ENCODE assay signal across 11 mouse cellular contexts in genomic region chr2:42661656-42662315, GRCm38 (mm10). TPM values are rescaled to one million over a fixed set of nuclear protein-coding genes. Genes with fewer than 3 reads are reported as not detected.
A peak's percentile ranks its signal among the peaks of the same experiment; 100 is the strongest.
DNase-seq lines count a peak whose midpoint lies in the region; ATAC-seq and TF ChIP-seq lines count a peak whose summit lies in the region.
"Had no signal": no experiment of that assay in that cellular context is flagged by ENCODE, and none has a peak within 500 bp of the region (broad histone marks: within the 10 kb centered on the region; RNA-seq: fewer than 3 reads in every experiment).

No protein-coding gene starts in this region.

- DNase-seq in forebrain, embryonic 14.5 days (ENCODE audit: low spot score), result peak; percentile 83
- DNase-seq in limb, embryonic 14.5 days (ENCODE audit: low spot score), result peak; percentile 70
- no peak for DNase-seq in limb, embryonic 10.5 days (ENCODE audit: low spot score)
- DNase-seq in adipocyte (ENCODE audit: low spot score), result peak; percentile 22
- peak; percentile 89 for DNase-seq in midbrain, embryonic 14.5 days
- no peak for DNase-seq in adrenal gland, postnatal 36 days
- DNase-seq in frontal cortex, postnatal 10 days (ENCODE audit: low spot score in 2 of 2), result no peak
- DNase-seq: cerebellum, adult 11-12 months had no signal

- H3K36me3 ChIP-seq in forebrain, embryonic 14.5 days (ENCODE audit: control insufficient read depth, insufficient read depth, low read length), result no peaks in the 10 kb centered on the region
- H3K36me3 ChIP-seq in forebrain, embryonic 12.5 days (replicated peaks), result no peaks in the 10 kb centered on the region
- no peaks in the 10 kb centered on the region for H3K36me3 ChIP-seq in limb, embryonic 14.5 days (ENCODE audit: control insufficient read depth, insufficient read depth, low read length)
- no peaks in the 10 kb centered on the region for H3K36me3 ChIP-seq in limb, embryonic 10.5 days
- H3K36me3 ChIP-seq in midbrain, embryonic 14.5 days (ENCODE audit: control insufficient read depth, insufficient read depth, low read length), result no peaks in the 10 kb centered on the region
- H3K36me3 ChIP-seq: hindbrain, embryonic 15.5 days had no signal

- 0 out of 2 replicates have a peak, but pooled peaks have one; percentile 54 for ATAC-seq in forebrain, embryonic 14.5 days
- ATAC-seq in forebrain, embryonic 12.5 days (ENCODE audit: low FRiP score), result no peak
- no peak for ATAC-seq in limb, embryonic 14.5 days (ENCODE audit: low FRiP score, low read depth)
- no peak for ATAC-seq in midbrain, embryonic 14.5 days (ENCODE audit: low FRiP score, low TSS enrichment)

- no peak for TF ChIP-seq POLR2A in limb, embryonic 14.5 days (IDR thresholded peaks at IDR 0.05; ENCODE audit: borderline replicate concordance, extremely low read depth, insufficient read depth, insufficient read length)

- WGBS in forebrain, embryonic 14.5 days, result 35% methylated on average over 10 of the region's 10 CpGs
- WGBS in forebrain, embryonic 12.5 days, result 36% methylated on average over 10 of the region's 10 CpGs
- WGBS in limb, embryonic 14.5 days, result 33% methylated on average over 10 of the region's 10 CpGs
- 39% methylated on average over 10 of the region's 10 CpGs for WGBS in limb, embryonic 10.5 days
- WGBS in midbrain, embryonic 14.5 days, result 31% methylated on average over 10 of the region's 10 CpGs

- no peak overlapping the region for H3K9ac ChIP-seq in forebrain, embryonic 14.5 days (ENCODE audit: low read length)
- H3K9ac ChIP-seq in forebrain, embryonic 12.5 days, result no peak overlapping the region
- no peak overlapping the region for H3K9ac ChIP-seq in limb, embryonic 14.5 days (ENCODE audit: low read depth, low read length, severe bottlenecking)
- H3K9ac ChIP-seq in midbrain, embryonic 14.5 days (replicated peaks; ENCODE audit: low read length), result no peak overlapping the region
- H3K9ac ChIP-seq: hindbrain, embryonic 15.5 days had no signal

- no peak overlapping the region for H3K4me2 ChIP-seq in forebrain, embryonic 14.5 days (ENCODE audit: low read length)
- no peak overlapping the region for H3K4me2 ChIP-seq in forebrain, embryonic 12.5 days
- no peak overlapping the region for H3K4me2 ChIP-seq in limb, embryonic 14.5 days (replicated peaks; ENCODE audit: low read depth, low read length, severe bottlenecking)
- H3K4me2 ChIP-seq in midbrain, embryonic 14.5 days (ENCODE audit: low read length), result no peak overlapping the region
- H3K4me2 ChIP-seq: hindbrain, embryonic 15.5 days had no signal

- H3K27ac ChIP-seq in forebrain, embryonic 14.5 days (ENCODE audit: low read depth, low read length), result no peak overlapping the region
- H3K27ac ChIP-seq in forebrain, embryonic 12.5 days, result no peak overlapping the region
- no peak overlapping the region for H3K27ac ChIP-seq in limb, embryonic 14.5 days (replicated peaks; ENCODE audit: low read depth, low read length)
- no peak overlapping the region for H3K27ac ChIP-seq in limb, embryonic 10.5 days
- H3K27ac ChIP-seq in midbrain, embryonic 14.5 days (replicated peaks; ENCODE audit: low read depth, low read length), result no peak overlapping the region
- H3K27ac ChIP-seq: hindbrain, embryonic 15.5 days; macrophage had no signal

- H3K9me3 ChIP-seq in forebrain, embryonic 14.5 days (replicated peaks; ENCODE audit: control insufficient read depth, low read length), result no peaks in the 10 kb centered on the region
- no peaks in the 10 kb centered on the region for H3K9me3 ChIP-seq in forebrain, embryonic 12.5 days
- no peaks in the 10 kb centered on the region for H3K9me3 ChIP-seq in limb, embryonic 14.5 days (ENCODE audit: control insufficient read depth, low read length)
- H3K9me3 ChIP-seq in limb, embryonic 10.5 days (replicated peaks), result no peaks in the 10 kb centered on the region
- H3K9me3 ChIP-seq in midbrain, embryonic 14.5 days (ENCODE audit: control insufficient read depth, low read length), result no peaks in the 10 kb centered on the region
- H3K9me3 ChIP-seq: hindbrain, embryonic 15.5 days had no signal

- H3K4me1 ChIP-seq in forebrain, embryonic 14.5 days (ENCODE audit: control insufficient read depth, insufficient read depth, low read length), result no peaks in the 10 kb centered on the region
- no peaks in the 10 kb centered on the region; the same call in 1 of the 2 replicates for H3K4me1 ChIP-seq in forebrain, embryonic 12.5 days
- no peaks in the 10 kb centered on the region for H3K4me1 ChIP-seq in limb, embryonic 14.5 days (ENCODE audit: control insufficient read depth, insufficient read depth, low read length)
- H3K4me1 ChIP-seq in limb, embryonic 10.5 days, result no peaks in the 10 kb centered on the region
- peaks cover 7% of the 10 kb centered on the region; the same call in 1 of the 2 replicates for H3K4me1 ChIP-seq in midbrain, embryonic 14.5 days (ENCODE audit: control insufficient read depth, insufficient read depth, low read length)
- H3K4me1 ChIP-seq: hindbrain, embryonic 15.5 days had no signal

- no peaks in the 10 kb centered on the region for H3K27me3 ChIP-seq in forebrain, embryonic 14.5 days (replicated peaks; ENCODE audit: control insufficient read depth, insufficient read depth, low read length)
- H3K27me3 ChIP-seq in forebrain, embryonic 12.5 days, result no peaks in the 10 kb centered on the region
- H3K27me3 ChIP-seq in limb, embryonic 14.5 days (ENCODE audit: control insufficient read depth, insufficient read depth, low read length), result no peaks in the 10 kb centered on the region
- no peaks in the 10 kb centered on the region for H3K27me3 ChIP-seq in limb, embryonic 10.5 days (ENCODE audit: low read depth, poor library complexity, severe bottlenecking)
- no peaks in the 10 kb centered on the region for H3K27me3 ChIP-seq in midbrain, embryonic 14.5 days (ENCODE audit: control insufficient read depth, insufficient read depth, low read length)
- H3K27me3 ChIP-seq: hindbrain, embryonic 15.5 days had no signal

- no peak overlapping the region for H3K4me3 ChIP-seq in forebrain, embryonic 14.5 days (ENCODE audit: low read depth, low read length)
- no peak overlapping the region for H3K4me3 ChIP-seq in forebrain, embryonic 12.5 days (replicated peaks)
- H3K4me3 ChIP-seq in limb, embryonic 14.5 days (replicated peaks; ENCODE audit: low read length), result no peak overlapping the region
- no peak overlapping the region for H3K4me3 ChIP-seq in limb, embryonic 10.5 days
- H3K4me3 ChIP-seq in midbrain, embryonic 14.5 days (replicated peaks; ENCODE audit: low read depth, low read length), result no peak overlapping the region
- H3K4me3 ChIP-seq: hindbrain, embryonic 15.5 days had no signal

RNA-seq across cellular contexts. Expression of gene Lrp1b, which starts 8.4 kb away (rescaled TPM):
- 4.9 and 6.3 TPM in 2 replicates for polyA plus RNA-seq in forebrain, embryonic 14.5 days (2014; fragmentation: Nextera tagmentation; extraction: Ambion mirVana)
- 4.7 and 6.1 TPM in 2 replicates for polyA plus RNA-seq in forebrain, embryonic 12.5 days (2016; fragmentation: Nextera tagmentation; extraction: Ambion mirVana)
- polyA plus RNA-seq in limb, embryonic 14.5 days (2012; rRNA removed), result 0.60 and 0.70 TPM in 2 replicates
- 2.7 and 2.8 TPM in 2 replicates for polyA plus RNA-seq in limb, embryonic 14.5 days (2014; fragmentation: Nextera tagmentation; extraction: Ambion mirVana)
- polyA plus RNA-seq in limb, embryonic 10.5 days (2016; fragmentation: Nextera tagmentation; extraction: Ambion mirVana), result 0.20 and 0.31 TPM in 2 replicates
- 17.8 and 20.2 TPM in 2 replicates for polyA plus RNA-seq in midbrain, embryonic 14.5 days (2014; fragmentation: Nextera tagmentation; extraction: Ambion mirVana)
- total RNA-seq in adrenal gland, postnatal 36 days (2021), result 1 to 10 TPM; 1.4 to 1.9 TPM
- polyA plus RNA-seq: macrophage had no signal

Comparison
In these comparisons a context has a peak if more than half of its experiments do, and no peak if none do; other contexts are left out.
1. DNase-seq: peak in forebrain, embryonic 14.5 days (single experiment), limb, embryonic 14.5 days (single experiment), adipocyte (single experiment) and midbrain, embryonic 14.5 days (single experiment); none in limb, embryonic 10.5 days (single experiment), adrenal gland, postnatal 36 days (0 of 2) and frontal cortex, postnatal 10 days (0 of 2).